In genomic region chr14:31335765-31336164, GRCm38 (mm10) we compare ENCODE assay signal across 8 mouse cellular contexts. TPM values are rescaled to one million over a fixed set of nuclear protein-coding genes. Genes with fewer than 3 reads are reported as not detected.
A peak's percentile ranks its signal among the peaks of the same experiment; 100 is the strongest.
DNase-seq lines count a peak whose midpoint lies in the region; ATAC-seq lines count a peak whose summit lies in the region.

No protein-coding gene starts in this region.

- H3K9me3 ChIP-seq in kidney, embryonic 15.5 days (replicated peaks): no peaks in the 10 kb centered on the region
- no peaks in the 10 kb centered on the region for H3K9me3 ChIP-seq in embryonic facial prominence, embryonic 10.5 days
- no peaks in the 10 kb centered on the region for H3K9me3 ChIP-seq in hindbrain, embryonic 13.5 days
- H3K9me3 ChIP-seq in midbrain, embryonic 14.5 days (ENCODE audit: control insufficient read depth, low read length): no peaks in the 10 kb centered on the region

- no peak overlapping the region for H3K9ac ChIP-seq in kidney, embryonic 15.5 days
- H3K9ac ChIP-seq in hindbrain, embryonic 13.5 days: peak overlapping the region; percentile 68
- H3K9ac ChIP-seq in midbrain, embryonic 14.5 days (replicated peaks; ENCODE audit: low read length): peak overlapping the region; percentile 46

- peak overlapping the region; percentile 96 for H3K4me3 ChIP-seq in kidney, embryonic 15.5 days (replicated peaks)
- peak overlapping the region; percentile 81 for H3K4me3 ChIP-seq in embryonic facial prominence, embryonic 10.5 days
- peak overlapping the region; percentile 82 for H3K4me3 ChIP-seq in hindbrain, embryonic 13.5 days
- H3K4me3 ChIP-seq in midbrain, embryonic 14.5 days (replicated peaks; ENCODE audit: low read depth, low read length): peak overlapping the region; percentile 92

- peaks cover 7% of the 10 kb centered on the region; the same call in 1 of the 2 replicates for H3K36me3 ChIP-seq in kidney, embryonic 15.5 days
- H3K36me3 ChIP-seq in embryonic facial prominence, embryonic 10.5 days (replicated peaks): peaks cover 5% of the 10 kb centered on the region; the same call in 1 of the 2 replicates
- H3K36me3 ChIP-seq in hindbrain, embryonic 13.5 days: peaks cover 3% of the 10 kb centered on the region; the same call in 1 of the 2 replicates
- H3K36me3 ChIP-seq in midbrain, embryonic 14.5 days (ENCODE audit: control insufficient read depth, insufficient read depth, low read length): 0 out of 2 replicates have a peak, but pooled peaks cover 7% of the 10 kb centered on the region

- 48% methylated on average over 3 of the region's 3 CpGs for WGBS in kidney, embryonic 15.5 days
- 53% methylated on average over 3 of the region's 3 CpGs for WGBS in embryonic facial prominence, embryonic 10.5 days
- WGBS in hindbrain, embryonic 13.5 days: 53% methylated on average over 3 of the region's 3 CpGs
- WGBS in midbrain, embryonic 14.5 days: 55% methylated on average over 3 of the region's 3 CpGs

- peak overlapping the region; percentile 68 for H3K4me2 ChIP-seq in kidney, embryonic 15.5 days
- peak overlapping the region; percentile 51 for H3K4me2 ChIP-seq in hindbrain, embryonic 13.5 days
- H3K4me2 ChIP-seq in midbrain, embryonic 14.5 days (ENCODE audit: low read length): peak overlapping the region; percentile 60

- no peak for DNase-seq in kidney, postnatal 4 days
- DNase-seq in embryonic facial prominence, embryonic 10.5 days (ENCODE audit: low spot score): no peak
- no peak for DNase-seq in midbrain, embryonic 14.5 days
- DNase-seq in embryo, embryonic 10.5 days (ENCODE audit: low spot score): no peak
- no peak for DNase-seq in adrenal gland, postnatal 25 days

- H3K27ac ChIP-seq in kidney, embryonic 15.5 days: no peak overlapping the region
- no peak overlapping the region; the same call in 1 of the 2 replicates for H3K27ac ChIP-seq in embryonic facial prominence, embryonic 10.5 days (replicated peaks)
- peak overlapping the region; percentile 94 for H3K27ac ChIP-seq in hindbrain, embryonic 13.5 days
- peak overlapping the region; percentile 92 for H3K27ac ChIP-seq in midbrain, embryonic 14.5 days (replicated peaks; ENCODE audit: low read depth, low read length)

- peaks cover 15% of the 10 kb centered on the region for H3K4me1 ChIP-seq in kidney, embryonic 15.5 days
- peaks cover 10% of the 10 kb centered on the region for H3K4me1 ChIP-seq in embryonic facial prominence, embryonic 10.5 days
- H3K4me1 ChIP-seq in hindbrain, embryonic 13.5 days (replicated peaks): peaks cover 25% of the 10 kb centered on the region
- peaks cover 17% of the 10 kb centered on the region for H3K4me1 ChIP-seq in midbrain, embryonic 14.5 days (ENCODE audit: control insufficient read depth, insufficient read depth, low read length)

- peaks cover 6% of the 10 kb centered on the region; the same call in 1 of the 2 replicates for H3K27me3 ChIP-seq in kidney, embryonic 15.5 days
- H3K27me3 ChIP-seq in embryonic facial prominence, embryonic 10.5 days (replicated peaks; ENCODE audit: low read depth, poor library complexity, severe bottlenecking): peaks cover 9% of the 10 kb centered on the region; the same call in 1 of the 2 replicates
- H3K27me3 ChIP-seq in hindbrain, embryonic 13.5 days: 0 out of 2 replicates have a peak, but pooled peaks cover 2% of the 10 kb centered on the region
- H3K27me3 ChIP-seq in midbrain, embryonic 14.5 days (ENCODE audit: control insufficient read depth, insufficient read depth, low read length): no peaks in the 10 kb centered on the region

- ATAC-seq in kidney, embryonic 15.5 days (replicated peaks; ENCODE audit: low FRiP score): no peak
- ATAC-seq in hindbrain, embryonic 13.5 days (ENCODE audit: low FRiP score): no peak
- no peak for ATAC-seq in midbrain, embryonic 14.5 days (ENCODE audit: low FRiP score, low TSS enrichment)
- no peak for ATAC-seq in inflammation-experienced regulatory T-cells, adult 6 months

RNA-seq across cellular contexts. Expression of gene Capn7, which starts 0.7 kb away (rescaled TPM):
- 43.6 and 44.4 TPM in 2 replicates for polyA plus RNA-seq in kidney, embryonic 15.5 days (2015; fragmentation: Nextera tagmentation; extraction: Ambion mirVana)
- 28.3 TPM in 2 replicates for polyA plus RNA-seq in embryonic facial prominence, embryonic 10.5 days (2016; fragmentation: Nextera tagmentation; extraction: Ambion mirVana)
- 70.5 and 76.3 TPM in 2 replicates for polyA plus RNA-seq in hindbrain, embryonic 13.5 days (2015; fragmentation: Nextera tagmentation; extraction: Ambion mirVana)
- polyA plus RNA-seq in midbrain, embryonic 14.5 days (2014; fragmentation: Nextera tagmentation; extraction: Ambion mirVana): 67.1 and 89.4 TPM in 2 replicates
- 51.2 and 51.7 TPM in 2 replicates for total RNA-seq in adrenal gland, postnatal 25 days (2021)
- 10 to 100 TPM; 18.0 to 20.5 (median 18.9) TPM for polyA plus RNA-seq in inflammation-experienced regulatory T-cells, adult 6 months (2017; shearing (Covaris generic))

RNA-seq across cellular contexts. Expression of gene Dnah1, which starts 12.1 kb away (rescaled TPM):
- 7.6 and 8.5 TPM in 2 replicates for polyA plus RNA-seq in kidney, embryonic 15.5 days (2015; fragmentation: Nextera tagmentation; extraction: Ambion mirVana)
- polyA plus RNA-seq in embryonic facial prominence, embryonic 10.5 days (2016; fragmentation: Nextera tagmentation; extraction: Ambion mirVana): 4.7 and 5.0 TPM in 2 replicates
- 4.1 and 4.6 TPM in 2 replicates for polyA plus RNA-seq in hindbrain, embryonic 13.5 days (2015; fragmentation: Nextera tagmentation; extraction: Ambion mirVana)
- 3.8 and 5.2 TPM in 2 replicates for polyA plus RNA-seq in midbrain, embryonic 14.5 days (2014; fragmentation: Nextera tagmentation; extraction: Ambion mirVana)
- total RNA-seq in adrenal gland, postnatal 25 days (2021): 1.0 and 1.6 TPM in 2 replicates
- not detected for polyA plus RNA-seq in inflammation-experienced regulatory T-cells, adult 6 months (2017; shearing (Covaris generic))

Comparison
In these comparisons a context has a peak if more than half of its experiments do, and no peak if none do; other contexts are left out.
1. H3K27ac ChIP-seq: peak in hindbrain, embryonic 13.5 days (single experiment) and midbrain, embryonic 14.5 days (single experiment); none in kidney, embryonic 15.5 days (single experiment) and embryonic facial prominence, embryonic 10.5 days (single experiment).
2. Peak in every context shown above with its lines, with median percentiles within 50 percentile points of each other: H3K4me2 ChIP-seq and H3K4me3 ChIP-seq.